Mouse (Mus musculus) bone marrow, adult 2 months (tissue): ENCODE measurements around the gene Lats2.

Source experiments
- CTCF ChIP-seq: fragments of 200-500 bp; IDR thresholded peaks from 2 replicates; pipeline ENCODE4 v1.5.1; 2011; ENCODE audit warnings: low read length, control low read depth; ENCODE audit not compliant: control insufficient read depth, insufficient read depth
- POLR2A ChIP-seq: fragments of 200-500 bp; IDR thresholded peaks from 2 replicates; pipeline ENCODE4 v1.6.1; 2011; ENCODE audit warnings: low read depth, mild to moderate bottlenecking, control low read depth, low read length, borderline replicate concordance; ENCODE audit not compliant: control insufficient read depth

DNA sequence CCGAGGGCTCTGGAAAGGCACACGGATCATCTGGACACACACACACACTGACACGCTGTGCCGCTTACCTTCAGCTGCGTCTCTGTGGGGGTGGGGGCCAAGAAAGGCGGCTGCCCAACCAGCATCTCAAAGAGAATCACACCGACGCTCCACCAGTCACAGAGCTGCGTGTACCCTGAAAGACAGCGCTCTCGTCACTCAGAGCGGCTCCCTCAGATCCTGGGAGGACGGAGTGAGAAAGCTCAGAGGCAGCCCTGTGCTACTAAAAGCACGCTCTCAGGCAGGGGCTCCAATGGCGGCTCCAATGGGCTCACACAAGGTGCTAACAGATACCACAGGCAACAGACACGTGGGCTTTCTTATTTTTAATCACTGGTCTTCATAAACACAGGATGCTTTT, 63.9 kb downstream of the Lats2 start:
- TF ChIP-seq CTCF (no peak), POLR2A (no peak)
